Mouse (Mus musculus): ENCODE measurements at regions not wholly inside any gene's neighbourhood (a gene's known extent, or its start where the extent isn't known, plus 50 kb on each side); places are given as distances from the start of the nearest gene placed in this dataset.

DNA sequence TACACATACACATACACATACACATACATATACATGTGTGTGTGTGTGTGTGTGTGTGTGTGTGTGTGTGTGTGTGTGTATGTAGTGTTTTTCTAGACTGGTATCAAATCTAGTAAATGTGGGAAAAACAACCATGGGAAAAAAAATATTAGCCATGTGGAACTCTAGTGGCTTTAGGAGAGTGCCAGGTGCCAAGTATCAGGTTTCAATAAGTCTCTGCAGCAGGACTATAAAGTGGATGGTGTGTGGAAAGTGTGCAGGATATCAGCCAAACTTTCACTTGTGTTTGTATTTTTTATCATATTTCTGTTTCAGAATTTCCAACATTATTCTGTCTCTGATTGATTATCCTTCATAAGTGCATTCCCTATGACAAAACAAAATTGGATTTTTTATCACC, 653.3 kb upstream of the Fam98a start:
- no peaks in the 10 kb centered on the region for H3K4me1 ChIP-seq (replicated peaks; ENCODE audit: insufficient read depth, low read length)
- no peak overlapping the region for H3K4me3 ChIP-seq (replicated peaks; ENCODE audit: low read depth, low read length)
- H3K36me3 ChIP-seq (ENCODE audit: insufficient read depth, low read length) = no peaks in the 10 kb centered on the region
- ATAC-seq (replicated peaks; ENCODE audit: low FRiP score, low read depth) (no peak), DNase-seq (ENCODE audit: low spot score) (no peak)
- H3K9me3 ChIP-seq (replicated peaks; ENCODE audit: low read length) = no peaks in the 10 kb centered on the region
- no peak overlapping the region for H3K27ac ChIP-seq
- no peaks in the 10 kb centered on the region for H3K27me3 ChIP-seq (ENCODE audit: insufficient read depth, low read length)
- H3K9ac ChIP-seq (ENCODE audit: low read depth, low read length) = no peak overlapping the region
- TF ChIP-seq CTCF (IDR thresholded peaks at IDR 0.05; ENCODE audit: low read depth) = no peak
- no peak overlapping the region for H3K4me2 ChIP-seq (ENCODE audit: low read length)

- H3K27ac ChIP-seq = no peak overlapping the region
- no peak overlapping the region for H3K9ac ChIP-seq (ENCODE audit: low read depth, low read length)
- no peaks in the 10 kb centered on the region for H3K27me3 ChIP-seq (ENCODE audit: insufficient read depth, low read length)
- H3K4me3 ChIP-seq (replicated peaks; ENCODE audit: low read depth, low read length) = no peak overlapping the region
- WGBS = 54% methylated on average over 2 of the region's 2 CpGs
- DNase-seq (ENCODE audit: low spot score) = no peak
- H3K4me1 ChIP-seq (replicated peaks; ENCODE audit: insufficient read depth, low read length) = no peaks in the 10 kb centered on the region
- H3K36me3 ChIP-seq (ENCODE audit: insufficient read depth, low read length) = no peaks in the 10 kb centered on the region
- TF ChIP-seq CTCF (IDR thresholded peaks at IDR 0.05; ENCODE audit: low read depth) = no peak
- H3K4me2 ChIP-seq (ENCODE audit: low read length) = no peak overlapping the region
- no peaks in the 10 kb centered on the region for H3K9me3 ChIP-seq (replicated peaks; ENCODE audit: low read length)
- no peak for ATAC-seq (replicated peaks; ENCODE audit: low FRiP score, low read depth)
Observed at GRCm38 (mm10) chr17:76184813-76185212, 633.1 kb upstream of the Fam98a start.

DNA sequence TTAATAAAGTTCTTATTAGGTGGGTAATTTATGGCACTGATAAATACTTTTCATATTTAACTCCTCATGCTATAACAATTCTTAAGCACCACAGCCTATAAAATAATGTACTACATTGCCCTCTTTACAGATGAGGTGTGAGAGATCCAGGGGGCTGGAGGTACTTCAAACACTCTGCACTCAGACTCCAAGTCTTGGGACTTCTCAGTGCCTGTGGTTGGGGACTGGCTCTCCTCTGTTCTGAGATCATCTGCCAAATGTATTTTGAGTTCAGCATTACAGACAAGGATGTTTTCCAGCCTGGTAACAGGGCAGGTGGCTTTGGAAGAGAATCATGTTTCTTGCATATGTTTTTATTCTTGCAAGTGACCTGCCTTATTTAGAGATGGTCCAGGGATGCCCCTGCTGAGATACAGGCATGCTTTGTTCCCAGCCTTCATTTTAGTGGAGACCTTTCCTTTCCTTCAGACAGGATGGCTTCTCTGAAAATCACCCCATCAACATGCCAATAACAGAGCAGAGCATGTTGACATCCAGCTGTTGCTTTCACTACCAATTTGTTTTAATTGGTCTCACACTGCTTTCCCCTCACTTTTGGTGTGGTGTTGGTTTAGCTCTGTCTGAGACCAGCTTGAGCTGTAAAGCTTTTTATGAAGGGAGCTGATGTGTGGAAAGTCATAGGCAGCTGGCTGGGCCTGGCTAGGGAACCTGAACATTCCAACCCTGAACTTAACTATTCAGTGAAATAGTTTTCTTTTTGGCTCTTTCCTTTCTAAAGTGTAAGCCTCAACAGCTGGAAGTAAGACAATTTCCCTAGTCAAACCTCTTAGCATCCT, 585.1 kb upstream of the Fam98a start:
- Histone ChIP-seq H3K4me3 (replicated peaks; ENCODE audit: low read depth, low read length) (no peak overlapping the region), H3K36me3 (ENCODE audit: insufficient read depth, low read length) (no peaks in the 10 kb centered on the region), H3K9me3 (replicated peaks; ENCODE audit: low read length) (no peaks in the 10 kb centered on the region), H3K27ac (no peak overlapping the region), H3K4me2 (ENCODE audit: low read length) (no peak overlapping the region), H3K27me3 (ENCODE audit: insufficient read depth, low read length) (no peaks in the 10 kb centered on the region), H3K9ac (ENCODE audit: low read depth, low read length) (no peak overlapping the region), H3K4me1 (replicated peaks; ENCODE audit: insufficient read depth, low read length) (no peaks in the 10 kb centered on the region)
- no peak for DNase-seq (ENCODE audit: low spot score)
- TF ChIP-seq CTCF (IDR thresholded peaks at IDR 0.05; ENCODE audit: low read depth) = no peak
- ATAC-seq (replicated peaks; ENCODE audit: low FRiP score, low read depth) = no peak

DNA sequence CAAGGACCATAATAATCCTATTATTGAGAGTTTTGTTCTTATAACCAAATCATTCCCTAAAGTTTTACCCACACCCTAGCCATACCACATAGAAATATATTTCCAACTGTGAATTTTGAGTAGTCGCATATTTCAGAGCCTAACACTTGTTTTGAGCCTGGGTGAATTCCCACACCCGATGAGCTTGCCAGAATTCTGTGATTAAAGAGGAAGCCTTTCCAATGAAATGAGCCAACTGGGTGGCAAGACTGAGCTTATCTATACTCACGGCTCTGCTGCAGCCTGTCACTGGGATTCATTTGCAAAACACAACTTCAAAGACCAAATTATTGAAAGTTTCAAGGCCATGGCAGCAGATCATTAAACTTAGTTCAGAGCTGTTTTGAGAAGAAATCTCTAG, 582.3 kb upstream of the Fam98a start:
- no peaks in the 10 kb centered on the region for H3K36me3 ChIP-seq (ENCODE audit: insufficient read depth, low read length)
- ATAC-seq (replicated peaks; ENCODE audit: low FRiP score, low read depth) = no peak
- 67% methylated on average over 3 of the region's 3 CpGs for WGBS

DNA sequence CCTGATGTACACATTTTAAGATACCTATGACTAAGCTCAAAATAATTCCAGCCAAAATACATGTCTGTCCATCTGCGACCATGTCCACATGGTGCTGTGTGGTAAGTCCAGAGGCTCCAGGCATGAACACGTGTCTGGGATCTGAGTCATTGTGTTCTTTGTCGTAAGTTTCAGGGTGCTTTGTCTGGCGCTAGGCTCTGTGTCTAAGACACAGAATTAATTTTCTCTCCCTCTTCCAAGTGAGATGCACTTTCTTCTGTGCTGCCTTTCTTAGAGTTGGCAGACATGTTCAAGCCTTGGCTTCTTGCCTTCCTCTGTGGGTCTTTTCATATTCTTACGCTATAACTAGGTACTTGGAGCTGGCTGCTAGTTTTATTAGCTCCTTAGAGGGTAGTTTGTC, 573.5 kb upstream of the Fam98a start:
- TF ChIP-seq CTCF (IDR thresholded peaks at IDR 0.05; ENCODE audit: low read depth) = no peak
- DNase-seq (ENCODE audit: low spot score) (no peak), ATAC-seq (replicated peaks; ENCODE audit: low FRiP score, low read depth) (no peak)
- H3K4me2 ChIP-seq (ENCODE audit: low read length) = no peak overlapping the region
- H3K27ac ChIP-seq = no peak overlapping the region
- 79% methylated on average over 5 of the region's 5 CpGs for WGBS
- no peak overlapping the region for H3K9ac ChIP-seq (ENCODE audit: low read depth, low read length)
- H3K9me3 ChIP-seq (replicated peaks; ENCODE audit: low read length) = no peaks in the 10 kb centered on the region
- H3K36me3 ChIP-seq (ENCODE audit: insufficient read depth, low read length) = no peaks in the 10 kb centered on the region
- H3K27me3 ChIP-seq (ENCODE audit: insufficient read depth, low read length) = no peaks in the 10 kb centered on the region
- no peak overlapping the region for H3K4me3 ChIP-seq (replicated peaks; ENCODE audit: low read depth, low read length)
- no peaks in the 10 kb centered on the region for H3K4me1 ChIP-seq (replicated peaks; ENCODE audit: insufficient read depth, low read length)

More for the DNA sequence above, 582.3 kb upstream of the Fam98a start:
- H3K27me3 ChIP-seq (ENCODE audit: insufficient read depth, low read length) = no peaks in the 10 kb centered on the region
- no peak for TF ChIP-seq CTCF (IDR thresholded peaks at IDR 0.05; ENCODE audit: low read depth)
- H3K27ac ChIP-seq = no peak overlapping the region
- DNase-seq (ENCODE audit: low spot score) = no peak
- no peak overlapping the region for H3K9ac ChIP-seq (ENCODE audit: low read depth, low read length)
- H3K4me1 ChIP-seq (replicated peaks; ENCODE audit: insufficient read depth, low read length) = no peaks in the 10 kb centered on the region
- no peak overlapping the region for H3K4me2 ChIP-seq (ENCODE audit: low read length)
- no peaks in the 10 kb centered on the region for H3K9me3 ChIP-seq (replicated peaks; ENCODE audit: low read length)
- H3K4me3 ChIP-seq (replicated peaks; ENCODE audit: low read depth, low read length) = no peak overlapping the region

- H3K4me1 ChIP-seq (replicated peaks; ENCODE audit: insufficient read depth, low read length) = no peaks in the 10 kb centered on the region
- no peak overlapping the region for H3K4me3 ChIP-seq (replicated peaks; ENCODE audit: low read depth, low read length)
- no peak for TF ChIP-seq CTCF (IDR thresholded peaks at IDR 0.05; ENCODE audit: low read depth)
- H3K9ac ChIP-seq (ENCODE audit: low read depth, low read length) = no peak overlapping the region
- H3K36me3 ChIP-seq (ENCODE audit: insufficient read depth, low read length) = no peaks in the 10 kb centered on the region
- no peak overlapping the region for H3K4me2 ChIP-seq (ENCODE audit: low read length)
- H3K9me3 ChIP-seq (replicated peaks; ENCODE audit: low read length) = no peaks in the 10 kb centered on the region
- ATAC-seq (replicated peaks; ENCODE audit: low FRiP score, low read depth) = no peak
- DNase-seq (ENCODE audit: low spot score) = no peak
- H3K27ac ChIP-seq = no peak overlapping the region
- WGBS = 75% methylated on average over 9 of the region's 9 CpGs
- H3K27me3 ChIP-seq (ENCODE audit: insufficient read depth, low read length) = no peaks in the 10 kb centered on the region
Observed at GRCm38 (mm10) chr17:76111315-76112195, 559.8 kb upstream of the Fam98a start.

Measured in kidney, postnatal 0 days (tissue).